Mouse (Mus musculus) lung, embryonic 15.5 days (tissue): ENCODE data around the gene AI597479. TPM values are rescaled to one million over a fixed set of nuclear protein-coding genes. Genes with fewer than 3 reads are reported as not detected.
A peak's percentile ranks its signal among the peaks of the same experiment; 100 is the strongest.

Experiments used
- ATAC-seq: fragments of 200-750 bp; cut with Nextera tagmentation; 2 replicates; pipeline ENCODE4 v1.8.0; 2017; ENCODE audit warnings: moderate number of reproducible peaks, borderline replicate concordance; ENCODE audit not compliant: low FRiP score, low TSS enrichment; ENCODE audit errors: extremely low read depth
- H3K27ac ChIP-seq: fragments of 300-500 bp; sonication (generic); 2 replicates; pipeline ENCODE4 v1.5.1; 2015; ENCODE audit warnings: moderate library complexity, mild to moderate bottlenecking, inconsistent platforms
- H3K27me3 ChIP-seq: fragments of 300-500 bp; sonication (generic); 2 replicates; pipeline ENCODE4 v1.6.1; 2015; ENCODE audit warnings: inconsistent platforms
- H3K36me3 ChIP-seq: fragments of 300-500 bp; sonication (generic); 2 replicates; pipeline ENCODE4 v1.6.1; 2015; ENCODE audit warnings: inconsistent platforms
- H3K4me1 ChIP-seq: fragments of 300-500 bp; sonication (generic); 2 replicates; pipeline ENCODE4 v1.6.1; 2015; ENCODE audit warnings: inconsistent platforms
- H3K4me2 ChIP-seq: fragments of 300-500 bp; sonication (generic); 2 replicates; pipeline ENCODE4 v1.6.1; 2015; ENCODE audit warnings: inconsistent platforms, mild to moderate bottlenecking, moderate library complexity
- H3K4me3 ChIP-seq: fragments of 300-500 bp; sonication (generic); 2 replicates; pipeline ENCODE4 v1.5.1; 2015; ENCODE audit warnings: mild to moderate bottlenecking, inconsistent platforms
- H3K9ac ChIP-seq: fragments of 300-500 bp; sonication (generic); 2 replicates; pipeline ENCODE4 v1.6.1; 2015; ENCODE audit warnings: inconsistent platforms
- H3K9me3 ChIP-seq: fragments of 300-500 bp; sonication (generic); 2 replicates; pipeline ENCODE4 v1.6.1; 2016; ENCODE audit warnings: inconsistent platforms
- WGBS: fragments of 180-500 bp; shearing (Covaris S2); methylation state at CpG from one replicate; pipeline ENCODE4 v1.1.7; 2015; 5-methylcytosine and 5-hydroxymethylcytosine counted together
- polyA plus RNA-seq: library from polyadenylated mRNA; unstranded; fragments of >200 nt; fragmentation: Nextera tagmentation; extraction: Ambion mirVana; gene quantifications from 2 replicates; pipeline ENCODE4 v1.2.1, GENCODE M21; 2015

Gene AI597479
- polyA plus RNA-seq: 32.4 and 33.3 TPM in 2 replicates

- Histone ChIP-seq H3K36me3 (peaks cover 21% of the 10 kb centered on the region), H3K27me3 (no peaks in the 10 kb centered on the region), H3K4me3 (peak within 1 kb of the TSS; percentile 95), H3K4me2 (peak within 1 kb of the TSS; percentile 77), H3K4me1 (peaks cover 10% of the 10 kb centered on the region), H3K9me3 (no peaks in the 10 kb centered on the region), H3K27ac (peak within 1 kb of the TSS; percentile 100), H3K9ac (peak within 1 kb of the TSS; percentile 89)
- peak; percentile 96 for ATAC-seq
- under 1% methylated on average over 55 of the region's 57 CpGs for WGBS
Observed at GRCm38 (mm10) chr1:43098031-43098984, at the start of gene AI597479, which contains the start of gene Tgfbrap1. Gene AI597479, plus strand, starts transcription at chr1:43098710. Gene Tgfbrap1, minus strand, starts transcription at chr1:43098637.

GRCm38 (mm10) chr1:43051903-43052302 is 46.6 kb upstream of the AI597479 start:
- Histone ChIP-seq H3K4me3 (no peak overlapping the region), H3K9me3 (no peaks in the 10 kb centered on the region), H3K27me3 (no peaks in the 10 kb centered on the region), H3K4me2 (no peak overlapping the region), H3K36me3 (peaks cover 36% of the 10 kb centered on the region), H3K27ac (no peak overlapping the region), H3K4me1 (0 out of 2 replicates have a peak, but pooled peaks cover 5% of the 10 kb centered on the region), H3K9ac (no peak overlapping the region)
- WGBS: 92% methylated on average over 5 of the region's 5 CpGs
- ATAC-seq: no peak

GRCm38 (mm10) chr1:43065615-43066310 is 32.7 kb upstream of the AI597479 start:
- no peaks in the 10 kb centered on the region for H3K27me3 ChIP-seq
- H3K9me3 ChIP-seq: no peaks in the 10 kb centered on the region
- WGBS: 38% methylated on average over 8 of the region's 9 CpGs
- H3K27ac ChIP-seq: no peak overlapping the region
- no peaks in the 10 kb centered on the region for H3K4me1 ChIP-seq
- no peak overlapping the region for H3K9ac ChIP-seq
- peak; percentile 63; the same call in 1 of the 2 replicates for ATAC-seq
- peaks cover 6% of the 10 kb centered on the region; the same call in 1 of the 2 replicates for H3K36me3 ChIP-seq
- no peak overlapping the region for H3K4me3 ChIP-seq
- no peak overlapping the region for H3K4me2 ChIP-seq

GRCm38 (mm10) chr1:43066573-43066972 is 31.9 kb upstream of the AI597479 start:
- Histone ChIP-seq H3K9me3 (no peaks in the 10 kb centered on the region), H3K4me1 (no peaks in the 10 kb centered on the region), H3K9ac (no peak overlapping the region), H3K36me3 (peaks cover 6% of the 10 kb centered on the region; the same call in 1 of the 2 replicates), H3K4me2 (no peak overlapping the region), H3K27me3 (no peaks in the 10 kb centered on the region), H3K4me3 (no peak overlapping the region), H3K27ac (no peak overlapping the region)
- whole genome bisulfite sequencing: 60% methylated on average over 8 of the region's 8 CpGs
- ATAC-seq: no peak

GRCm38 (mm10) chr1:43067551-43067950 is 31.0 kb upstream of the AI597479 start:
- ATAC-seq: no peak
- 63% methylated on average over 7 of the region's 7 CpGs for WGBS
- Histone ChIP-seq H3K9ac (no peak overlapping the region), H3K4me2 (no peak overlapping the region), H3K27ac (no peak overlapping the region), H3K27me3 (no peaks in the 10 kb centered on the region), H3K4me3 (no peak overlapping the region), H3K4me1 (no peaks in the 10 kb centered on the region), H3K36me3 (peaks cover 6% of the 10 kb centered on the region; the same call in 1 of the 2 replicates), H3K9me3 (no peaks in the 10 kb centered on the region)

- Histone ChIP-seq H3K36me3 (peaks cover 10% of the 10 kb centered on the region), H3K27me3 (no peaks in the 10 kb centered on the region), H3K9me3 (no peaks in the 10 kb centered on the region), H3K9ac (no peak overlapping the region), H3K4me3 (no peak overlapping the region), H3K4me1 (no peaks in the 10 kb centered on the region), H3K4me2 (no peak overlapping the region), H3K27ac (no peak overlapping the region; the same call in 1 of the 2 replicates)
- ATAC-seq: 0 out of 2 replicates have a peak, but pooled peaks have one; percentile 49
- WGBS: 60% methylated on average over 5 of the region's 5 CpGs
Observed at GRCm38 (mm10) chr1:43070726-43071125, 27.8 kb upstream of the AI597479 start.

- H3K4me1 ChIP-seq: no peaks in the 10 kb centered on the region
- 93% methylated on average over 8 of the region's 8 CpGs for WGBS
- no peak overlapping the region for H3K4me2 ChIP-seq
- peaks cover 10% of the 10 kb centered on the region for H3K36me3 ChIP-seq
- no peaks in the 10 kb centered on the region for H3K9me3 ChIP-seq
- no peak for ATAC-seq
- H3K4me3 ChIP-seq: no peak overlapping the region
- H3K27me3 ChIP-seq: no peaks in the 10 kb centered on the region
- no peak overlapping the region for H3K9ac ChIP-seq
- H3K27ac ChIP-seq: no peak overlapping the region
Observed at GRCm38 (mm10) chr1:43072028-43072427, 26.5 kb upstream of the AI597479 start.

GRCm38 (mm10) chr1:43072561-43072960 is 25.9 kb upstream of the AI597479 start:
- Histone ChIP-seq H3K4me3 (no peak overlapping the region), H3K9me3 (no peaks in the 10 kb centered on the region), H3K27me3 (no peaks in the 10 kb centered on the region), H3K4me2 (no peak overlapping the region), H3K36me3 (peaks cover 10% of the 10 kb centered on the region), H3K27ac (no peak overlapping the region), H3K9ac (no peak overlapping the region), H3K4me1 (no peaks in the 10 kb centered on the region)
- no peak for ATAC-seq
- WGBS: 56% methylated on average over 1 of the region's 1 CpGs

GRCm38 (mm10) chr1:43074791-43075190 is 23.7 kb upstream of the AI597479 start:
- 79% methylated on average over 2 of the region's 2 CpGs for WGBS
- H3K9ac ChIP-seq: no peak overlapping the region
- no peak overlapping the region for H3K4me2 ChIP-seq
- no peak for ATAC-seq
- H3K27ac ChIP-seq: no peak overlapping the region
- H3K27me3 ChIP-seq: no peaks in the 10 kb centered on the region
- no peak overlapping the region for H3K4me3 ChIP-seq
- peaks cover 10% of the 10 kb centered on the region for H3K36me3 ChIP-seq
- H3K9me3 ChIP-seq: no peaks in the 10 kb centered on the region
- H3K4me1 ChIP-seq: no peaks in the 10 kb centered on the region

GRCm38 (mm10) chr1:43078124-43078523 is 20.4 kb upstream of the AI597479 start:
- Histone ChIP-seq H3K9me3 (no peaks in the 10 kb centered on the region), H3K9ac (no peak overlapping the region), H3K27ac (no peak overlapping the region), H3K4me1 (no peaks in the 10 kb centered on the region), H3K4me2 (no peak overlapping the region), H3K36me3 (peaks cover 10% of the 10 kb centered on the region), H3K27me3 (no peaks in the 10 kb centered on the region), H3K4me3 (no peak overlapping the region)
- ATAC-seq: no peak
- 51% methylated on average over 2 of the region's 2 CpGs for whole genome bisulfite sequencing

- H3K4me1 ChIP-seq: no peaks in the 10 kb centered on the region
- WGBS: 75% methylated on average over 5 of the region's 5 CpGs
- no peaks in the 10 kb centered on the region for H3K9me3 ChIP-seq
- no peak for ATAC-seq
- H3K27me3 ChIP-seq: no peaks in the 10 kb centered on the region
- H3K4me2 ChIP-seq: no peak overlapping the region
- no peak overlapping the region for H3K9ac ChIP-seq
- no peaks in the 10 kb centered on the region for H3K36me3 ChIP-seq
- H3K27ac ChIP-seq: no peak overlapping the region
- no peak overlapping the region for H3K4me3 ChIP-seq
Observed at GRCm38 (mm10) chr1:43082946-43083345, 15.6 kb upstream of the AI597479 start.

GRCm38 (mm10) chr1:43090418-43090817 is 8.1 kb upstream of the AI597479 start:
- ATAC-seq: no peak
- Histone ChIP-seq H3K27me3 (no peaks in the 10 kb centered on the region), H3K4me1 (peaks cover 11% of the 10 kb centered on the region), H3K36me3 (no peaks in the 10 kb centered on the region), H3K27ac (no peak overlapping the region), H3K9me3 (no peaks in the 10 kb centered on the region), H3K4me3 (no peak overlapping the region), H3K9ac (no peak overlapping the region), H3K4me2 (no peak overlapping the region)
- 82% methylated on average over 1 of the region's 1 CpGs for WGBS
